Mouse (Mus musculus): Measurements from ENCODE around the gene Mesp2. TPM values are rescaled to one million over a fixed set of nuclear protein-coding genes. Genes with fewer than 3 reads are reported as not detected.
"Not testable (repeated sequence)": the region's sequence is repeated elsewhere in the genome, so short reads cannot be mapped to it uniquely, and the experiment has no call there.

Gene Mesp2
- under 1 TPM in 1 of 2 experiments, not detected in 1; 0.19 TPM for total RNA-seq (2021)
- long read RNA-seq, experiment 1 = 0 reads
- long read RNA-seq, experiment 2 = 0 reads

DNA sequence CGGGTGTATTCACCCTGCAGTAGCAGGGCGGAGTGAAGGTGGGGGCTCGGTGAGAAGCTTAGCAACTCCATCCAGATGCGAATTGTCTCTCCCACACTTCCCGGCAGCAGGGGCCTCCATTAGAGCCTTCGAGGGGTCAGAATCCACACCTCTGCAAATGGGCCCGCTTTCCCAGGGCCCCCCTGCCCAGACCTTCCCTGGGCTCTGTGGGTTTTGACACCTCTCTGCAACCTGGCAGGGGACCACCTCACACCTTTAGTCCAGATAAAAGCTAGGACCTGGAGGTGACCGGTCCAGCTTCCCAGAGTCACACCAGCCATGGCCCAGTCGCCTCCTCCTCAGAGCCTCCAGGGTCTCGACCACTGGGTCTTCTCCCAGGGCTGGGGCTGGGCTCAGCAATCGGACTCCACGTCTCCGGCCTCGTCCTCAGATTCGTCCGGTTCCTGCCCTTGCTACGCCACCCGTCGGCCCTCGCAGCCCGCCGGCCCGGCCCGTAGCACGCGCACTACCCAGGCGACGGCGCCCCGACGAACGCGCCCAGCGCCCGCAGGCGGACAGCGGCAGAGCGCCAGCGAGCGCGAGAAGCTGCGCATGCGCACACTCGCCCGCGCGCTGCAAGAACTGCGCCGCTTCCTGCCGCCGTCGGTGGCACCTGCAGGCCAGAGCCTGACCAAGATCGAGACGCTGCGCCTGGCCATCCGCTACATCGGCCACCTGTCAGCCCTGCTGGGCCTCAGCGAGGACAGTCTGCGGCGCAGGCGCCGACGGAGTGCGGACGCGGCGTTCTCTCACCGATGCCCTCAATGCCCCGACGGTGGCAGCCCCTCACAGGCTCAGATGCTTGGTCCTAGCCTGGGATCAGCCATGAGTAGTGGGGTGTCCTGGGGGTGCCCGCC is at the start of gene Mesp2:
Mesp2 (plus strand) TSS at position 117 of the 896 bp plus-strand sequence.
- peak; percentile 79 for DNase-seq

DNA sequence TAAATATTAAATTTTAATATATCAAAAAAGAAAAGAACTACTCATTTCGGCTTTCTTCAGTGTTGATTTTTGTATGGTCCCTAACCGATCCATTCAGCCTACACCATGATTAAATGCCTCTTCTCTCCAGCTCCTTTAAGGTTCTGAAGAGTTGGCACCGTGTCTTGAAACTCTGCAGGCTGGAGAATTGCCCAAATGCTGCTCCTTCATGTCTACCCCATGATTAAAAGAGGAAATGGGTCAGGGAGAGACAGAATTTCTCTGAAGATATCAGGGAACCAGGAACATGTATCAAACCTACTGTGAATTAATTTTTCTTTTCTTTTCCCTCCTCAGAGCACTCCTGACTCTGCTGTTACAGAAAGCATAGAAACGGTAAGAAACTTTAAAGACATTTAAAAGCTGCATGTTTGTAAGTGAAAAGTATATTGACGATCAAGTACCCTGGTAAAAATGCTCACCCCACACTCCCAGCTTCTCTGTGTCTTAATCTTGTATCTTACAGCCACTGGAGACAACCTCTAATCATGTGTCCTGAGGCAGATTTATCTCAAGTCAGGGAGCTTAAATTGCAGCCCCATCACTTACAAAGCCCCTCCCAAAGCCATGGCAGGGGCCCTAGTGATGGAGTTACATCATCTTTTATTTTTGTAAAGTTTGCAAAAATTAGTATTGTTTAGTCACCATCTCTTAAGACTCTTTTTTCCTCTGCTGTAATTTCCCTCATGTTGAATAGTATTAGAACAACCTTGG is 49.2 kb upstream of the Mesp2 start:
- no peak for DNase-seq

DNA sequence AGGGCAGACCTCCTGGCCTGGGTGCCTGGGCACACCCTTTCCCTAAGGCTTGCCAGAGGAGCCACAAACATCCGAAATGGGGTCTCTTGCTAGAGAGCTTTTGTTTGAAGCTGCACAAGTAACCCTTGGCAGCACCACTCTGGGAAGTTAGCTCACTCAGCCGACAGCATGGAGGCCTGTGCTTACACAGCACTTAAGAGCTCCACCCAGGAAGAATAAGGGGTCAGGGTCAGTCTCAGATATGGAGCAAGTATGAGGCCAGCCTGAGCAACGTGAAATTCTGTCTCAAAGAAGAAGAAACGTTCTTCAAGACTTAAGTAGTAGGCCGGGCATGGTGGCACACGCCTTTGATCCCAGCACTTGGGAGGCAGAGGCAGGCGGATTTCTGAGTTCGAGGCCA is 48.4 kb upstream of the Mesp2 start:
- no peak for DNase-seq

DNA sequence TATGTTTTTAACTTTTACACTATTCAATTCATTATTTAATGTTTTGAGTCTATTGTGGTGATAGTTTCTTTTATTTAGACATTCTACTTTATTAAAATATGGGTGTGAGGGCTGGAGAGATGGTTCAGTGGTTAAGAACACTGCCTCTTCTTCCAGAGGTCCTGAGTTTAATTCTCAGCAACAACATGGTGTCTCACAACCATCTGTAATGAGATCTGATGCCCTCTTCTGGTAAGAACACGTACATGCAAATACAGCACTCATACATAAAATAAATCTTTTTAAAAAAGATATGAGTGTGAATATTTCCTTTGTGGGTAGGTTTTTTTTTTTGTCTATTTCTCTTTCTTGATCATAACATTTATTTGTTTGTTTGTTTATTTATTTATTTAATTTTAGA is 44.5 kb upstream of the Mesp2 start:
- DNase-seq = no peak

DNA sequence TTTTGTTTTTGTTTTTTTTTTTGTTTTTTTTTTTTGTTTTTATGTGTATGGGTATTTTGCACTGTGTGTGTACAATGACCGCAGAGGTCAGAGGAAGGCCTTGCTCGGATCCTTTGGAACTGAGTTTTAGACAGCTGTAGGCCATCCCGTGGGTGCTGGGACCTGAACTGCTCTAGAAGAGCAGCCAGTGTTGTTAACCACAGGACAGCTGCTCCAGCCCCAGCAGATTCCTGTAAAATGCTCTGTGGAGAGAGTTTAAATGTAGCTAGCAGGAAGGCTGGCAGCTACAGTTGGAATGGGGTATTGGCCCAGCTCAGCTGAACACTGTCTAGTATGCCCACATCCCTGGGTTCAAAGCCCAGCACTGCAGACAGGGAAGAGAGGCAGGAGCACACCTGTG is 40.9 kb upstream of the Mesp2 start:
- DNase-seq = no peak

DNA sequence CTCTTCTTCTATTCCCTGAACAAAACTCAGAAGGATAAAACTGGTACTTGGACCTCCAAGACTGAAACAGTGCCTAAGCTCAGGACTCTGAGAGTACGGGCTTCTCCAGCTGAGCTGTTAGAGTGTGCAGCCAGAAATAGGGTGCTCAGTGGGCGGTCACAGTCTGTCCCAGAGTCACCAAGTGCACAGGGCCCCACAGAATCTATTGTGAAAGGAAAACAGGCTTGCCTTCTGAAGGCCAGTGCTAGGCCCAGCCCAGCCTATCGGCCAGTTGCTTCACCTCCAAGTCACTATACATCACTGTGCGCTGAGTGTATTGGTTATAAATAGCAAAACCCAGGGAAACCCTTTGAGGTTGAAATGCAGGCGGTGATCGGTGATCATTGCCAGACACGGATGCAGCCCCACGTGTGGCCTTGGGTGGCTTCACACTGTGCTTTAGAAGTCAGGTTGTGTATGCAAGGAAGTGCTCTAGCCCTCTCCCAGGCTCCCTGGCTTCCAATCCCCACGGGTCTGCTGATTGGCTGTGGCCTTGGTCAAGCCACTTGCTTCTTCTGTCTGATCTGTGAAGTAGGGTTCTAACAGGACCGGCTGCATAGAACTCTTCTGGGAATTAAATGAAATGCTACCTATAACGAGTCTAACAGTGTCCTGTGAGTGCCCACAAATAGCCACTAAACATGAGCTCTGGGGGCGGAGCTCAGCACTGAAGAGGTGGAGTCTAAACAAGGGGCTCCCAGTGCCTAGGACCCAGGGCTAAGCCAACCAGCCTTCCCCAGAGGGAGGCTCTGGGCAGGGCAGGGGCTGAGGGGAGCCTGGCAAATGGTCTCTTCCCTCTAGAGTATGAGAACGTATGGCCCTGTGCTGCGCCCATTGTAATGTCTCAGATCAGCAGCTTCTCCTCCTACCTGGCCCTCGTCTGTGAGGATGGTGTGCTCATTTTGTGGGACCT is 38.7 kb upstream of the Mesp2 start:
- no peak for DNase-seq

DNA sequence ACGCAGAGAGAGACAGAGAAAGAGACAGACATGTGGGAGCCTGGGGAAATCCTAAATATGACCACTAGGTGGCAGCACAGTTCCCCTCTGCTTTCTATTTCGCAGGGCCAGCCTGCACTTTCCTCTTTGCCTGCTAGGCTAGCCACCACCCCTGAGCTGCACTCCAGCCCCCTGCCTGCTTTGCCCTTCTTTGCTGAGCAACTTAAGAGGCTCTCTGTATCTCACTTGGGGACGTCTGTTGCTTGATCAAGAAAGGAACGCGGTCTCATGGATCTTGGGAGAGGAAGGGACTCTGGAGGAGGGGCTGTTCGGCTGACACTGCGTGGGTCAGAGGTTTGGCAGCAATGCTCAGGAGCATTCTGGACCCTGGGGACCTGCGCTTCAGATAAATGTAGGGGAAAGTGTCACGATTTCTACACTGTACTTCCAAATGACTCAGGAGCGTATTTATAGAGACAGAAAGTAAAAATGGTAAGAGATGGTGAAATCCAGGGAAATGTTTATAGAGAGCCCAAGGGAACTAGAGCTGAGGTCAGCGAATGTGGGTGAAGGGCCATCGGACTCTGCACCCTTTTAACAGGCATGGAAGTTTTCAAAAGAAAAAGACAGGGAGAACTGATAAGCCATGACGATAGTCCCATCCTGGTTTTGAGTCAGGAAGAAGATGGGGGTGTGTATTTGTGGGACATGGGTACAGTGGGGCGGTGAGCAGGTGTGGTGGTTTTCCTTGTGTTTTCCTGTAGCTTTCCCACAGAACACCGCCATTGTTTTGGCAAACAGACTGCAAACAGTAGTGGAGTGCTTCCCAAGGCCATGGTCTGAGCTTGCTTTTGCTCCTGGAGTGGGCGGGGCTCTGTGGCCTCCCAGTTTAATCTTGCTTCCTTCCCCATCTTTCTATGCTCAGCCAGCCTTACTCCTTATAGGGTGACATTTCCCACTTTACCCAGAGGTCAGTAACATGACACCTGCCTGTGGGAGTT is 29.6 kb upstream of the Mesp2 start:
- peak; percentile 74 for DNase-seq

DNA sequence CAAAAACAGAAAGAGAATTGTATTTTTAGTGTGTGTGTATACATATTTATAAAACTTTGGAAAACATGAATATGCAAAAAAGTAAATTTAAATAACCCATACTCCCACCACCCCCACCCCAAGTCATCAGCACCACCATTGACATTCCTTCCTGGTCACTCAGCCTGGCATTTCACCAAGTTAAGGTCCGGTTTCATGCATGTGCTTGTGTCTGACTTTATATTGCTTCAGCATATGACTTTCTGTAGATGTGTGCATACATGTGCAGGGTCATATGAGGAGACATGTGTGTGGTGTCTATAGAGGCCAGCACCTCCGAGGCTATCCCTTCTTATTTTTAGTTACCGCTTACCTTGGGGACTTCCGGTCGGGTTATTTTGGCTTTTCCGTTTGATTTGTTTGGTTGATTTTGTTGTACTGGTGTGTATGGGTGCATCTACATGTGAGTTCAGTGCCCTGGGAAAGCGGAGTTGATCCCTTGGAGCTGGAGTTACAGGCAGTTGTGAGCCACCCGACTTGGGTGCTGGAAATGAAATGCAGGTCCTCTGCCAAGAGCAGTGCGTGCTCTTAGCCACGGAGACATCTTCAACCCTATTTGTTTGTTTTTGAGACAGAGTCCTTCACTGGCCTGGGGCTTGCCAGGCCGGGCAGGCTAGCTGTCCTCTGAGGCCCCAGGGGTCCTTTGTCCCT is 28.6 kb upstream of the Mesp2 start:
- no peak for DNase-seq

DNA sequence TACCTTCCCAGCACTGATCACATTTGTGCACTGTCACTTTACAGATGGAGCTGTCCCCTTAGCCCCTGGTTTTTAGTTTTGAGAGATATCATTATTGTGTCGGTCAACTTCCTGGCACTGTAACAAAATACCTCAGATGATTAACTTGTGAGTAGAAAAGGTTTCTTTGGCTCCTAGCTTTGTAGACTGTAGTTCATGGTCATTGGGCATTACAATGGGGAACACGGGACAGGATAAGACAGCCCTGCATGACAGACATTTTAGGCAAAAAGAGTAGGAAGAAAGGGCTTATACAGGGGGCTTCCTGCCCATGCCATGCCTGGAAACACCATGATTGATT is 28.0 kb upstream of the Mesp2 start:
- no peak for DNase-seq

DNA sequence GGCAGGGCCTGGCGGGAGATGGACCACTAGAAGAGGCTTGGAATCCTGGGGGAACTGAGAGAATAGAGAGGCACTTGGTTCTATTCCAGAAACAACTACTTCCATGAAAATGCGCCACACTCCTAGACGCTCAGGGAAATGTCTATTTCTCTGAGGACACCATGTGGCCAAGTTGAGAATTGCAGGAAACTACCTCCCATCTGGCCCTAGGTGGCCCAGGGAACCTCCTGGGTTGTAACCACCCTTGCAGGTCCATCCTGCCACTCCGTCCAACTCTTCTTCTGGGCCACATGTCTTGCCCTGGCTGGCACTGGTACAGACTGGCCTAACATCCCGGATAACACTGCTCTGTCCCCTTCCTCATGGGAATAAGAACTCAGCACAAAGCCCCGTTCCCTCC is 24.2 kb upstream of the Mesp2 start:
- DNase-seq = peak; percentile 72

DNA sequence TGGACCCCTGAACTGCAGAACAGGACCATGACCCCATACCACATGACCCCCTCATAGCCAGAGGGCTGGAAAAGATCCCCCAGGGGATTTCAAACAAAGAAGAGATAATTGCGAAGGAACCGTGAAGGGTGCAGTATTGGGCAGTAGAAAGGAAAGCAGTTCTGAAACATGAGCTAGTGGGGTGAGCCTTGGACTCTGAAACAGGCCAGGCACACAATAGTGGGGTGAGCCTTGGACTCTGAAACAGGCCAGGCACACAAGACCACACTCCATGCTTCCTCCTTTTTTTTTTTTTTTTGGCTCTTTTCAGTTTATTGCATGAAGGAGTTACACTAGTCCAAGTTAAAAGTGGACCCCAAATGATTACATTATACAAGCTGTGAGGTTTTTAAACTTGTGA is 20.7 kb upstream of the Mesp2 start:
- not testable (repeated sequence) for DNase-seq

DNA sequence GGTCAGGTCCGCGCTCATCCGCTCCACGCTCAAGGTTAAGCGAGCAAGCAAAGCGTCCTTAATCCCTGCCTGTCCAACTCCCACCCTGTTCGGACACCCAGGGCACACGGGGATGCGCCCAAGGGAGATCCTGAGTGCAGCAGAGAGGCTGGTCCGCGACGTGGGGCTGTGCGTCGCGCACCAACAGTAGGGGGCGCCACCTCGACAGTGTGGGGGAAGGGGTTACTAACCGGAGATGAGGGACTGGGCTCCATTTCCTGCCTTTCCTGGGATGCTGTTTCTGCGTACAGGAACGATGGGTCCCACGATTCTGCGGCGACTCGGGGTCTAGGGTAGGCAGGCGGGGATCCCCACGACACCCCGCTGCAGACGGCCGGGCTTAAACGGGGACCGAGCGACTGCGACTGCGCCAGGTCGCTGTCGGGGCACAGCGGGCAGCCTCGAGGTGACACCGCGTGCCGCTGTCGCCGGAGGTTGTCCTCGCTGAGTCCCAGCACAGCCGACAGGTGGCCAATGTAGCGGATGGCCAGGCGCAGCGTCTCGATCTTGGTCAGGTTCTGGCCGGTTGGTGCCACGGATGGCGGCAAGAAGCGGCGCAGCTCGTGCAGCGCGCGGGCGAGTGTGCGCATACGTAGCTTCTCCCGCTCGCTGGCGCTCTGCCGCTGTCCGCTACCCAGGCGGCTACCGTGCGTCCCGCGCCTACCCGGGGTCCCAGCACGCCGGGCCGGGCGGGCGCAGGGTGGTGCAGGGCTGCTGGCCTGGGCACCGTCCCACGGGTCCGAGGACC is 17.7 kb upstream of the Mesp2 start:
- DNase-seq = peak; percentile 43

DNA sequence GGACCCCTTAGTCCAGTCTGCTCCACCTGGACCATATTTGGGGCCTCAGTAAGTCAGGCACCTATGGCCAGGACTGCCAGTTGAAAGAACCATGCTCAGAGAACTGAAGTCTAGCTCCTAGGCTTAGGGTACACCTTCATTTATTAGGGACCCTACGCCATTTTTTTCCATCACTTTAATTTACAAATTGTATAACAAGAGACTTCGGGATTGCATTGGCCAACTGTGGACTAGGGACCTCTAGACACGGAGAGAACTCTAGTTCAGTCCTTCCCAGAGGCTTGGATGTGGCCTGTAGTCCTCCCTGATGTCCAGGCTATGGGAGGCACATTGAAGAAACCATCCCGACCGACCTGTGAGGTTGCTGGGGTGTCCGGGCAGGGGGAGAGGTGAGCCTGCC is 16.8 kb upstream of the Mesp2 start, which contains the start of gene Mesp1:
Mesp1 (minus strand) TSS at position 101 of the 400 bp plus-strand sequence.
- DNase-seq = no peak

DNA sequence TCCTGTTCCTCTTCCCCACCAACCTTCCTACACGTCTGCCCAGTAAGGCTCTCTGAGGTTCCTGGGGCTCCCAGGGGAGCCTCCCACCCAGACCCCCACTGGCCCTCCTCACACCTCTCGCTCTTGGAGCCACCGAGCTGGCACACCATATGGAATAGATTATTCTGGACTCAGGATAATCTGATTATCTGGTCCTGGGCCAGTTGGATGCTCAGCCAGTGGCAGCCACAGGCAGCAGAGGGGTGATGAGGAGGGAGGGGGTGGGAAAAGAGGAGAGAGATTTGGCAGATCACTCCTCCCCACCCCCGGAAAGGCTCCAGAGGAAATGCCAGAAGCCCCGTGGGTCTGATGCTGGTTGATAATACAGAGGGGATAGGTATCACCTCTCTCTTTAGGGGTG is 11.9 kb upstream of the Mesp2 start:
- DNase-seq = no peak

DNA sequence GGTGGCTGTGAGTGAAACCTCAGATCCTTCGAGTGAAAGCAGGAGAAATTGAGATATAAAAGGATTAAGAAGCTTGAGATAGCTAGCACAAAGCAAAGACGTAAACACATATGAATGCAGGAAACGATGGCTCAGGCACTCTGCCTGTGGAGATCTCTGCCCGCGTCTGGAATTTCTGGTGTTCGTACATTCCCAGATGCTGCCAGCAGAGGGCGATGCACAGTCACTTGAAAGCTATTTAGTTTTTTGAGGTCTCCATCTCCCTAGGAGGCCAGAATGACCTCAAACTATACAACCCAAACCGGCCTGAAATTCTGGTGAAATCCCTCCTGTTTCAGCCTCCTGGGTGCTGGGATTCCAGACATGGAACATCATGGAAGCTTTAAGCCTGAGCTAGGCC is 11.5 kb upstream of the Mesp2 start:
- DNase-seq = peak; percentile 83

DNA sequence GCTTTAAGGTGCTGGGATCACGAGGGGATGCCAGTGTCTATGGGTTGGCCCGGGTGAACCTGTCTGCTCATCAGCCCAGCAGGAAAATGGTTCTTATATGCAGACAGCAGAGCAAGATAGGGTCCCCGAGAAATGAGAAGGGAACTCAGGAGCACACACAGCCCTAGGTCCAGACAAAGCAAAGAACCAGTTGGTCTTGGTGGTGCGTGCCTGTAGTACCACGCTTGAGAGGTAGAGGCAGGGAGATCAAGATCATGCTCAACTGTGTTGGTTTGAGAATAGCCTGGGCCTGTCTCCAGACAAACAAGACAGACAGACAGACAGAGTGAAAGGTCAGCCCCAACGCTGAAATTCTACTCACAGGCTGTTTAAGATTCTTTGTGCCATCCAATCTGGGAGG is 11.0 kb upstream of the Mesp2 start:
- no peak for DNase-seq

DNA sequence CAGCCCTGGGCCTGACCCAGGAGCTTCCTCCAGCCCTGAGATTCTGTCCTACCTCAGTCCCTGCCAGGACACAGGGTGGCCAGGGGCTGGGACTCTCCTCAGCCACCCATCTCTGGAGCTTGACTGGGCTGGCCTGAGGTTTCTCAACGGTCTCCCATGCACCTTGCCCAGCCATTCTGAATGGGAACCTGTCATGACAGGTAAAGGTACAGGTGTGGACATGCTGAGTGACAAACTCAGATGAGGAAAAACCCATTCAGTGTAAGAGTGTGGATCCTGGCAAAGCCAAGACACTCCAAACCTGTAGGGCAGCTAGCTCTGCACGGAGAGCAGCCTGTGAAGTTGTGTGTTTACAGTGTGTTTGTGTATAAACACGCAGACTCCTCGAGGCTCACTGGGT is 10.2 kb upstream of the Mesp2 start:
- no peak for DNase-seq

DNA sequence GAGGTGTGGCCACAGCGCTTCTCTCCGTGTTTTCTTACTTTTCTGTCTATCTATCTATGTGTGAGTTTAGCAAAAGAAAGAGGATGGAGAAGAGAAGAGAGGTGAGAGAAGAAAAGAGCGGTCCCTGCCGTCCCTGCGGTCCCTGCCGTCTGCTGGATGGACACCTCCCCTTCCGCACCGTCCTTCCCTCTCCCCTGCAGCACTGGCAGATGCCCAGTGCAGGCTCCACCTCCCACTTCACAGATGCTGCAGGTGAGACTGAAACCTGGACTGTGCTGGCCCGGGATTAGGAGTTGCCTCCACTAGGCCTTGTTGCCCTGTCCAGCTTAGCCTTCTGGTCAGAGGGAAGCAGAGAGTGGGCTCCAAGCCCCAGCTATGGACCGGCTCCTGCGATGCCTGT is 9.1 kb upstream of the Mesp2 start:
- DNase-seq = no peak

DNA sequence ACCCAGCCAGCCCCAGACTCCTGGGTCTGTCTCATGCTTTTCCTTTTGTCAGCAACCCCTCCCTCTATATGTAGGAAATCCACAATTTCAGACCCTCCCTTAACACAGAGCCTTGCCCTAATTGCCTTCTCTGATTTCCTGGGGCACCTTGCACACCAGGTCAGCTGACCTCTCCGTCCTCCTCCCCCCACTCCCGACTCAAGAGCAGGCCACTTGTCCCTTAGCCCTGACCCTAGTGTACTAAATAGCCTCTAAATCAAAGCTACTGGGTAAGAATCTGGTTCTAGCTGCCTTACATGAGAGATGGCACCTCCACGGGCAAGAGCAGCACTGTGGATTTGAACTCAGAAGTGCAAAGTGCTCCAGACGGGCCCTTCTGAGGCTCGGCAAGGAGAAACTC is 8.5 kb upstream of the Mesp2 start:
- no peak for DNase-seq

DNA sequence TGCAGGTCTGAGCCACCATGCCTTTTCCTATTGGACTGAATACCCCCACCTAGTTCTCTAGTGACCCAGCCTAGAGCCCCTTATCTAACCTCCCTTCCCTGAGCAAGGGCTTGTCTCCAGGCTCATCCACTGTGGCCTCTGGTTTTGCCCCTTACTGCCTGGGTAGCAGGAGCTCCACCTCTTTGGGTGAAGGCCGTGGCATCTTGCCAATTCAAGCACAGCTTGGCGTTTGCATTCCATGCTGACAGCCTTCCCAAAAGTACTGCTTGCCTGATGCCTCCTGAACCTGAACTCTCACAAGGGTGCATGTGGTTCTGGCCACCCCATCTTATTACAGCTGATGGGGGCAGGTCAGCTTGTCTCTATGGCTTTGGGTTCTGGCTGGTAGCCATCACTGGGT is 6.6 kb upstream of the Mesp2 start:
- DNase-seq = no peak
